Mouse (Mus musculus) WW6 (cell line): ENCODE results near the gene Trim8.
A peak's percentile ranks its signal among the peaks of the same experiment; 100 is the strongest.

Experiments
- DNase-seq: peaks from one replicate; pipeline ENCODE4 v3.0.0-alpha.2; 2013; ENCODE audit warnings: low read depth, low spot score

The Trim8 gene

DNA sequence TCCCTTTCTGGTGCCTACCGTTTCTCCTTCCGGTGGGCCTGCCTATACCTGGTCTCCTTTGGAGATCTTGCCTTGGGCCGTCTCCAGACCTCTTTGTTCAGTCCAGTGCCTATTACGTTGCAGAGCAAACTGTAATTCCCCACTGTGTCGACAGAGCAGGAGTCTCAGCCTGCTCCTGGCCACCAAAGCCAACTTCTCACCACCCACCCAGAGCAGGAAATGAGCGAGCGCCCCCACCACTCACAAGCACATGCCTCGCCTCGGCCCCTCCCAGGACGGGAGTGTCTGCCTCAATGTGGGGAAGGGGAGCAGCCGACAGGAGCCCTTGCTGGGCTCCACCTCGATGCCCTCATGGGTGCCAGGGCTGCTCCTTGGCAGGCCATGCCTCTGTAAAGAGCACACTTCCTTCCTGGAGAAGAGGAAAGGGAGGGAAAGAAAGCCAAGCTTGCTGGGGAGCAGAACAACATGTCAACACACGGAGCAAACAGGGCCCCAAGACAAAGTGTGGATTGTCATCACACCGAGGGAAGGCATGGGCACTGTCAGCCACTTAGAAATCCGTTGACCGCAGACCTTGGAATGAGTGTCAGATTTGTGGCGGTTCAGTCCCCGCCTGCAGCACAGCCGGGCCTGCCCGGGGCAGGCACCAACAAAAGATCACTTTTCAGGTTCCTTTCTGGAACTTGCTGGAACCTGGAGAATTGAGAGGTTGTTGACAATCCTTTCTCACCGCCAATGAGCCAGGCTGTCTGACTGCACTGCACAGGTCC lies 22.0 kb upstream of the Trim8 start:
- no peak for DNase-seq

DNA sequence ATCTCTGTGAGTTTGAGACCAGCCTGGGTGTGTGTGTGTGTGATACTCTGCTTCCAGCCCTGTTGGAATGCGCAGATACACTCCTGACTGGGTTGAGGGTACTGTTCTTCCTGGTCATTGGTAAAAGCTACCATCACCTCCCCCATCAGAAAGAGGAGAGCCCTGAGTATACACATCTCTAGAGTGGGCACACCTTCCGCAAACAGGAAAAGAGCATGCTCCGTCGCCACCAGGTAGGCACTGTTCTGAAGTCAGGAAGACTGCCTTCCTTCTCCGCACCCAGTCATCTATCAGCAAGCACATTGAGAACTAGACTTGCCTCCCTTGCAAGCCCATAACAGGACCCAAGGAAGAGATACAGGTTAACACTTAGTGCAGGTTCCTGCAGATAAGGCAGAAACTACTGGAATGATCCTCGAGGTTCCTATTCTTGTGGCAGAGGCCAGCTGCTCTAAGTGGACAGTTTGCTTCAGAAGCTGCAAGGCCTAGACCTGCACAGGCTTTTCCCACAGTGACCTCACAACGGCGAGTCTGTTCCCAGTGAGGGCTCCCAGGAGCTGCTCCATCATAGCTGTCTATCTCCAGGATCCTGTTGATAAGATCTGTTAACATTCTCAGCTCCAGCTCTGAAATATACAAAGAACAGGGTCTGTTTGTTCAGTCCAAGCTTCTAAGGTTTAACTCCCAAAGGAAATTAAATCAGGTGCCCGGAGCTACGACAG lies 20.7 kb upstream of the Trim8 start:
- no peak for DNase-seq

DNA sequence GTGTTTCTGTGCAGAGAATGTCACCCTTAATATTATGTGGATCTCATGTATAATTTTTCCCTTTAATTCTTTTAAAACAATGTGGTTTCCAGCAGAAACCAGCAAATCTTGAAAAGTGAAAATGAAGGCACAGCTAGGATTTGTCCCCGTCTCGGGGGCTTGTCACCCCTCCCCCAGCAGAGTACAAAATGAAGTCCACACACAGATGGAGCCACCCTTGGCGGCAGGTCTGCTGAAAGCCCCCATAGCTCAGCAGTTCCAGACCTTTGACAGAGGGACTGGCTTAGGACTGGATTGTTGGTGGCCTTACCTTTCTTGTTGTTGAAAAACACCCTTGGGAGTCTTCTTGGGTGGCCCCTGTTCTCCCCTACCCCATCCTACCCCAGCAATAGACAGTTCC lies 20.1 kb upstream of the Trim8 start:
- no peak for DNase-seq

DNA sequence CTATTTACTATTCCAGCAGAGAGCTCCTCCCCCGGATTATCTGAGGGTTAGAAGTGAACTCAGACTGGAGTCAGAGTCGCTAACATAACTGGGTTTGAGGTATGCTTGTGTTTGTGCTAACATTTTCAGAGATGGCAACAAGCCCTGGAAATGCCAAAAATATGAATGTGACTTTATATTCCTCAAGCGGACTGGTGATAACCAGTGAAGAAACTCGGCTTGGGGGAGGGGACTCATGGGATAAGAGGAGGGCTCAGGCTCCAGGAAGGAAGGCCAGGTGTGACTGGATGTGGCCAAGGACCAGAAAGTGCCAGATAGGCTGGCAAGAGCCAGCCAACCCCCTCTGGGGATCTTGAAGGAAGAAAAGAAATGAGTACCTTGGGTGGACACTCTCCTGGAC lies 19.7 kb upstream of the Trim8 start:
- DNase-seq = no peak

DNA sequence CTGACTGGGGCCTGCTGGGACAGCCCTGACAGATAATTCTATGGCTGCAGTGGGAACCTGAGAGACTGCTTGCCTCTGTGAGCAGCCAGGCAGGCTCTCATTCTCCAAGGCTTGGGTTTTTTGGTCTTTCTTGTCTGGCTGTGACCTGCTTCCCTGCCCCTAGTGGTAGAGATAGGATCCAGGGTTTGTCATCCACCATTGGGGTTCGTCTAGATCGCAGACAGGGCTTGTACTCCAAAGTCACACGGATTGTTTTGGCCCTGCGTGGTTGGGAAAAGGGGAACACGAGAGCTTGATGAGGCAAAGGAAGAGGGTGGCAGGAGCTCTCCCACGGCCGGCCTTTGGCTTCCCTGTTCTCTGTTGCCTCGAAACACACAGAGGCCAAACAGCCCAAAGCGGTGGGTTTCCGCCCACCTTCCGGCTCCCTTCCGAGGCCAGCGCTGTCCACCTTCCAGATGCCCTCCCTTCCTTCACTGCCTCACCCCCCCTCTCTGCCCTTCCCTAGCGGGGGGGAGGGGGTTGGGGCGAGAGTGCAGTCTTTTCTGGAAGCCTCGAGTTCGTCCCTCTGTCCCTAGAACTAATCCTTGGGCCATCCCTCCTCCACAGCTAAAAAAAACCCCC lies 18.5 kb upstream of the Trim8 start:
- no peak for DNase-seq

DNA sequence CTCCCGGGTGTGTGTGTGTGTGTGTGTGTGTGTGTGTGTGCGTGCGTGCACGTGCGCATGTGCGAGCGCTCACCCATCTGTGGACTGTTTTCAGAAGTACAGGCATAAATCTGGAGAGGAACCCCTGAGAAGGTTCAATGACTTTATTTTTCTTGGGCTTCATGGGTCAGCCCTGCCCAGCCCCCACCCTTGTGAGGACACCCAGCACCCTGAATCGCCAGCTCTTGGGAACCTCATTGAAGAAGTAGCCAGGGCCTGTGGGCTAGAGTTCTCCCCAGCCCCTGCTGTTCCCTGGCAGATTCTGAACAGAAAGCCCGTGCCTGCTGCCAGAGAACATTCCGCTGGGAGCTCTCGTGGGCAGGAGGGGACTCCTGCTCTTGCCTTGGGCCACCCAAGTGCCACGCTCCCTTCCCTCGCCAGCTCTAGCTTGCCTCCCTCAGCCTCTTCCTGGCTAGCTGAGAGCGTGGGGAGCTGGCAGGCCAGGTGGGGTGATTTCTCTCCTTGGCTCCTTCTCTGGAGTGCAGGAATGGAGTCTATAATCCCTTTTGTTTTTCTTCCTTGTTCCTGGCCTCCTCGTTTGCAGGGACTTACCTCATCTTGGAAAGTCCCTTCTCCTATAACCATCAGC lies 17.7 kb upstream of the Trim8 start:
- no peak for DNase-seq

DNA sequence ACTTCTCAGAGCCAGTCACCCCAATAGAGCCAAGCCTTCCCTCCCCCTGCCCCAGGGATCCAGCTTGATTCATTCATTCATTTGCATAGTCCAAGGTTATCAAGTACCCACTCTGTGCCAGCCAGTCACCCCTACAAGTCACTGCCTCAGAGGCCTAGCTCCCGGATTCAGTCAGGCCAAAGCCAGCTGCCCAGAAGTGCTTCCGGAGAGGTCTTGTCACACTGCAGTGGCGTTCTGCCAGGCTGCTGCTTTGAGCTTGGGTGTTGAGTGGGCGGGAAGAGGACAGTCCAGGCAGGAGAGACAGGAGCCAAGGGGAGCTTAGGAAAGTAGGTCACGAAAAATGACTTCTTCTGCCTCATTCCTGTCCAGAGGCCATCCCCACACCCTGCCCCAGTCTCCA lies 17.0 kb upstream of the Trim8 start:
- DNase-seq = no peak

- DNase-seq = no peak
These were observed 15.7 kb upstream of the Trim8 start for GRCm38 (mm10) chr19:46485847-46486246.

- DNase-seq = no peak
These were observed 14.8 kb upstream of the Trim8 start for GRCm38 (mm10) chr19:46486709-46487108.

- DNase-seq = no peak
These were observed 12.1 kb upstream of the Trim8 start for GRCm38 (mm10) chr19:46489448-46489847.

DNA sequence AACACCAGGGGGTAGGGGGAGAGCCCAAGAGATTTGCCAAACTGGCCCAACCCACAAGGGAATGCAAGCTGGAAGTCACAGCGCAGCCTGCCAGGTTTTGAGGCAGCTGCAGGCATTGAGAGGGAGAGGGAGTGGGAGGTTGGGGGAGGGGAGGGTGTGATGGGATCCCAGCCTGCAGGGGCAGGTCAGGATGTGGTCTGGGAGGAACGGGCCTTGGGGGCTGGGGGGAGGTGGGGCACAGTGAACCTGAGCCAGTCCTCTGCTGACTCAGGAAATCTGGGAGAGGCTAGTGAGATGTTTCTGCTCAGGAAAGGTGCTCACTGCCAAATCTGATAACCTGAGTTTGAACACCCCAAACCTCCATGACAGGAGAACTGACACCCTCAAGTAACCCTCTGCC lies 10.9 kb upstream of the Trim8 start:
- DNase-seq = peak; percentile 73

DNA sequence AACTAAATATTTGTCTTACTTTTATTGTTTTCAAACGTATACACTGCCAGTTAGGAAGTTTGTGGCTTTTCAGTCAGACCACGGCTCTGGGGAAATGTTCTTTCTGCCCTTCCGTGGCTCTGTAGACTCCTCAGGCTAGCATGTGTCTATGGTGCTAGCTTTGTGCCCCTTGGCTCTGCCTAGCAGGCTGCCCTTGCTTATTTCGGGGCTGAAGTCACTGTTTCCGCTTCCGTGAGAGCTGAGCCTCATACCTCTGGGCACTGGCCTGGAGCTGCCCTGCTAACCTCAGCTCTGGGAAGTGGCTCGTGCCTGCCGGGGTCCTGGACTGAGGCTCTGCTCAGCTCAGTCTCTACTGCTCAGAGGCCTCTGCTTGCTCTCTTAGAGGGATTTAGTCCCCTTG lies 6.4 kb upstream of the Trim8 start:
- DNase-seq = no peak

DNA sequence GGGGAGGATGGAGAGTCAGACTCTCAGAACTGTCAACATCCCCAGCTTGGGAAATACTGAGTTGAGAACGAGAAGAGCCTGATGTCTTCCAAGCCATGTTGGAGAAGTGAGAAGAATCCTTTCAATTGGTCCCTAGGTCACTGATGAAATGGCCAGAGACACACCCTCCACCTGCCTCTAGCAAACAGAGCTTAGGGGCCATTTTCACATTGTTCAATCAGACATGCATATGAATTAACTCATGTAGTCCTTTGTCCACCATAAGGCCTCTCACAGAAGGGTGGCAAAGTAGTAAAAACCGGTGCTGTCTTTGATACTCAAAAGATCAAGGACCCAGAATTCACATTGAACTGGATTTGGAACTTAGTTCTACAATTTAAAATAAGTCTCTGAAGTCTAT lies 4.3 kb upstream of the Trim8 start:
- no peak for DNase-seq

- DNase-seq = no peak
These were observed 2.0 kb upstream of the Trim8 start for GRCm38 (mm10) chr19:46499539-46499835.

GRCm38 (mm10) chr19:46499836-46500580 lies 1.5 kb upstream of the Trim8 start:
- DNase-seq = peak; percentile 98

DNA sequence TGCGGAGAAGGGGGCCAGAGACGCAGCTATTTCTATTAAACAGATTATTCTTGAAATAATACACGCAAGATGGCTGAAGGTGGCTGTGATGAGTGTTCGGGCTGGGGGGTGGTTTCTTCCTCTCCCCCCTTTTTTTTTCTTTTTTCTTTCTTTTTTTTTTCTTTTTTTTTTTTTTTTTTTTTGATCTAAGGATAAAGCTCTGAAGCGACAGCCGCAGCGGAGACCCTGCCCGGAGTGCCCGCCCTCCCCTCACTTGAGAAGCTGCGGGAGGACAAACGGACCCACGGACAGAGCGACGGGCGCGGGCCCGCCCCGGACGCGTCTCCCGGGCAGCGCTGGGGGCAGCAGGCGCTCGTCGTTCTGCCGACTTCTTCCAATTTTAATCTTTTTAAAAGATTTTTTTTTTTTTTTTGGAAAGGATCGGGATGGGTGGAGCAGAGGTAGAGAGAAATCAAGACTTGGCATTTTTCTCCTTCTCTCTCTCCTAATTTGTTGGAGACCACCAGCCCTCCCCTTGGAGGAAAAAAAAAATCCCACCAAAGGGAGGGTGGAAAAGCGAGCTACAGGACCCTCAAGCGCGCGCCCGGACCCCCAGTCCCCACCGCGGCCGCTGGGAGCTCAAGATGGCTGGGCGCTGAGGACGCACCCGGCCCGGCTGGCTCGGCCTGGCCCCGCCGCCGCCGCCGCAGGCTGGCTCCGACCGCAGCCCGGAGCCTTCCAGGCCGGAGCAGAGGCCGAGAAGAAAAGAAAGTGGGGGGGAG lies 741 bp upstream of the Trim8 start:
- no peak for DNase-seq

DNA sequence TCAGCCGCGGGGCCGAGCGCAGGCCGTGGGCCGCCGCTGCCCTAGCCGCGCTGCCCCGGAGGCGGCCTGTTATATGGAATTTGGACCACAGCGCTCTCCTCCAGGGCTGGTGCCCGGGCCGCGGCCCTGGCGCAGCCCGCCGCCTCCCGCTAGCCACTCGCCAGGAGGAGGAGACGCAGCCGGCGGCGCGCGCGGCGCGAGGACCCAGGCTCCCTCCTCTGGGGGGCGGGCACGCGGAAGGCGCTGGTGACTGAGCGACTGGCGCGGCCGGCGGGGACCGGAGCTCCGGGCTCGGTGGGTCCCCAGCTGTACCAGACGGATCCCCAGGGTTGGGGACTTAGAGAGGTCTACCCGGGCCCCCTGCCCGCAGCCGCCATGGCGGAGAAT lies 560 bp downstream of the Trim8 start:
- DNase-seq = no peak

- DNase-seq = no peak
These were observed 1.1 kb downstream of the Trim8 start for GRCm38 (mm10) chr19:46502471-46503166.

DNA sequence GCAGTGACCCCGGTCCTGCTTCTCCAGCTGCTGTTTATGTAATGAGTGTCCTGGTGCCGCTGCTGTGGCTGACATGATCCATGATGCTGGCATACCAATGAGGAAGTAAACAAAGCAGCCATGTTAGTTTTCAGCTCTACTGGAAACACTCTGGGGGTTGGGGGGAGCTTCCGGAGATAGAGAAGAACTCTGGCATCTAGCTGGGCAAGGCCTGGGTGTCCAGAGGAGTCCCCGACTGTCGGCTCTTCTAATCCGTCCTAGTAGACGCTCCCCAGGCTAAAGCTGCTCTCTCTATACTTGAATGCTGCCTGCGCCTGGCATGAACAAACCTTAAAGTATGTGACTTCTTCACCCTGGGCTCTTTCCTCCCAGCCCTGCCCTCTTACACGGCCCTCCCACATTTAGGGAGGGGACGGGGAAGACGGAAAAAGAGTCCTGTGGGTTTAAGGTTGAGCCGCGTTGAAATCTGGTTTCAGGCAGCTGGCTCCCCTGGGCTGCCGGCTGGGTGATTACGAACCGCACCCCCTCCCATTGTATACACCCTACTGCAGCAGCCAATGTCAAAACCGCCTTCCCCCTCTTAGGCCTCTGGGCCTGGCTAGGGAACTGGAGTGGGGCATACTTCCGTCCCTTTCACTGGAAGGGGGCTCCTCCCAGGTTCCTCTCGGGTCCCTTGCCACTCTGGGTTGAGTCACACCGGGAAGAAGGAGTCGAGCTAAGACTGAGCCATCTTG lies 2.0 kb downstream of the Trim8 start:
- peak; percentile 85 for DNase-seq

DNA sequence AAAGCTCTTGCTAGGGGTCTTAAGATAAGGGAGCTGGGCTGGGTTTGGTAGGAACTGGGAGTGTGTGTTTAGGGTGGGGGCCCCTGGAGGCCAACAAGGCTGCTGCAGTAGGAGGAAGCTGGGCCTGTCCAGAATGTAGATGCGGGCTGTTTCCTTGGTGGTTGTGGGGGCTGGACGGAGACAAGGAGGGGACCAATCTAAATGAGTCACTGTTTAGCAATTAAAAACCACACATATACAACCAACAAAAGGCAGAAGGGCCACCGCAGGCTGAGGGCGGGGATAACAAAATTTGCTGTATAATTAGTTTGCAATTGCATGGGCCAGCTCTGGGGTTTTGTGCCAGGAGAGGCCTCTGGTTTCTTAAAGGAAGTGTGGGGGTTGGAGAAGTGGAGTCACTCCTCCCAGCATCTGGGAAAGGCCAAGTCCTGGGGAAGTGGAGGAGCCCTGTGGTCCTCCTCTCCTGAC lies 2.6 kb downstream of the Trim8 start:
- DNase-seq = no peak
